Mouse (Mus musculus) heart, embryonic 10.5 days (tissue): ENCODE measurements at regions not wholly inside any gene's neighbourhood (a gene's known extent, or its start where the extent isn't known, plus 50 kb on each side); places are given as distances from the start of the nearest gene placed in this dataset.

Experiments
- DNase-seq: peaks from one replicate; pipeline ENCODE4 v3.0.0-alpha.2; 2017; ENCODE audit warnings: low spot score
- H3K27ac ChIP-seq: fragments of 300-500 bp; sonication (generic); 2 replicates; pipeline ENCODE4 v1.5.1; 2016; ENCODE audit warnings: mild to moderate bottlenecking
- H3K27me3 ChIP-seq: fragments of 300-500 bp; sonication (generic); 2 replicates; pipeline ENCODE4 v1.6.1; 2016; ENCODE audit warnings: mild to moderate bottlenecking; ENCODE audit not compliant: poor library complexity, insufficient read depth, severe bottlenecking
- H3K36me3 ChIP-seq: fragments of 300-500 bp; sonication (generic); 2 replicates; pipeline ENCODE4 v1.6.1; 2016; ENCODE audit warnings: mild to moderate bottlenecking, moderate library complexity
- H3K4me1 ChIP-seq: fragments of 300-500 bp; sonication (generic); 2 replicates; pipeline ENCODE4 v1.6.1; 2016; ENCODE audit warnings: mild to moderate bottlenecking
- H3K4me3 ChIP-seq: fragments of 300-500 bp; sonication (generic); 2 replicates; pipeline ENCODE4 v1.5.1; 2016; ENCODE audit warnings: mild to moderate bottlenecking, moderate library complexity
- H3K9me3 ChIP-seq: fragments of 300-500 bp; sonication (generic); 2 replicates; pipeline ENCODE4 v1.6.1; 2016; ENCODE audit warnings: mild to moderate bottlenecking, moderate library complexity
- WGBS: fragments of 180-500 bp; shearing (Covaris S2); methylation state at CpG from one replicate; pipeline ENCODE4 v1.1.7; 2016; 5-methylcytosine and 5-hydroxymethylcytosine counted together

- DNase-seq: no peak
- peaks cover 5% of the 10 kb centered on the region; the same call in 1 of the 2 replicates for H3K4me1 ChIP-seq
- WGBS: 94% methylated on average over 7 of the region's 7 CpGs
- H3K4me3 ChIP-seq: no peak overlapping the region
- peaks cover 32% of the 10 kb centered on the region for H3K36me3 ChIP-seq
- H3K27me3 ChIP-seq: no peaks in the 10 kb centered on the region
- no peak overlapping the region for H3K27ac ChIP-seq
- no peaks in the 10 kb centered on the region for H3K9me3 ChIP-seq
These were observed 102.4 kb upstream of the Mrps10 start for GRCm38 (mm10) chr17:47266335-47266734.

- WGBS: 86% methylated on average over 9 of the region's 9 CpGs
- peaks cover 5% of the 10 kb centered on the region; the same call in 1 of the 2 replicates for H3K4me1 ChIP-seq
- no peak overlapping the region for H3K4me3 ChIP-seq
- H3K27ac ChIP-seq: no peak overlapping the region
- peaks cover 41% of the 10 kb centered on the region for H3K36me3 ChIP-seq
- H3K9me3 ChIP-seq: no peaks in the 10 kb centered on the region
- H3K27me3 ChIP-seq: no peaks in the 10 kb centered on the region
- DNase-seq: no peak
These were observed 105.7 kb upstream of the Mrps10 start for GRCm38 (mm10) chr17:47262986-47263385.

- WGBS: 83% methylated on average over 5 of the region's 5 CpGs
These were observed 106.5 kb upstream of the Mrps10 start for GRCm38 (mm10) chr17:47262141-47262540.

GRCm38 (mm10) chr17:47260976-47261375 is 107.7 kb upstream of the Mrps10 start:
- H3K27ac ChIP-seq: no peak overlapping the region
- no peak for DNase-seq
- peaks cover 40% of the 10 kb centered on the region; the same call in 1 of the 2 replicates for H3K36me3 ChIP-seq
- peaks cover 5% of the 10 kb centered on the region; the same call in 1 of the 2 replicates for H3K4me1 ChIP-seq
- H3K9me3 ChIP-seq: no peaks in the 10 kb centered on the region
- no peak overlapping the region for H3K4me3 ChIP-seq
- H3K27me3 ChIP-seq: no peaks in the 10 kb centered on the region
- 83% methylated on average over 3 of the region's 4 CpGs for WGBS

More at GRCm38 (mm10) chr17:47262141-47262540, 106.5 kb upstream of the Mrps10 start:
- no peaks in the 10 kb centered on the region for H3K9me3 ChIP-seq
- no peaks in the 10 kb centered on the region for H3K27me3 ChIP-seq
- H3K4me3 ChIP-seq: no peak overlapping the region
- H3K36me3 ChIP-seq: peaks cover 42% of the 10 kb centered on the region
- no peak overlapping the region for H3K27ac ChIP-seq
- peaks cover 5% of the 10 kb centered on the region; the same call in 1 of the 2 replicates for H3K4me1 ChIP-seq
- DNase-seq: no peak

- no peak overlapping the region for H3K4me3 ChIP-seq
- no peaks in the 10 kb centered on the region for H3K9me3 ChIP-seq
- WGBS: 90% methylated on average over 2 of the region's 2 CpGs
- H3K4me1 ChIP-seq: no peaks in the 10 kb centered on the region
- DNase-seq: no peak
- H3K27me3 ChIP-seq: no peaks in the 10 kb centered on the region
- H3K36me3 ChIP-seq: peaks cover 38% of the 10 kb centered on the region; the same call in 1 of the 2 replicates
- no peak overlapping the region for H3K27ac ChIP-seq
These were observed 110.4 kb upstream of the Mrps10 start for GRCm38 (mm10) chr17:47258296-47258695.

- Histone ChIP-seq H3K27me3 (no peaks in the 10 kb centered on the region), H3K27ac (no peak overlapping the region), H3K4me3 (no peak overlapping the region), H3K4me1 (no peaks in the 10 kb centered on the region), H3K9me3 (no peaks in the 10 kb centered on the region), H3K36me3 (peaks cover 35% of the 10 kb centered on the region)
- WGBS: 79% methylated on average over 8 of the region's 8 CpGs
- DNase-seq: no peak
These were observed 113.5 kb upstream of the Mrps10 start for GRCm38 (mm10) chr17:47255209-47255608.

GRCm38 (mm10) chr17:47254026-47254425 is 114.7 kb upstream of the Mrps10 start:
- peaks cover 30% of the 10 kb centered on the region for H3K36me3 ChIP-seq
- H3K9me3 ChIP-seq: no peaks in the 10 kb centered on the region
- no peaks in the 10 kb centered on the region for H3K27me3 ChIP-seq
- no peak overlapping the region for H3K4me3 ChIP-seq
- DNase-seq: no peak
- WGBS: 90% methylated on average over 11 of the region's 11 CpGs
- H3K27ac ChIP-seq: no peak overlapping the region
- no peaks in the 10 kb centered on the region for H3K4me1 ChIP-seq

- Histone ChIP-seq H3K36me3 (peaks cover 13% of the 10 kb centered on the region), H3K27me3 (no peaks in the 10 kb centered on the region), H3K4me1 (no peaks in the 10 kb centered on the region), H3K9me3 (no peaks in the 10 kb centered on the region), H3K4me3 (no peak overlapping the region), H3K27ac (no peak overlapping the region)
- WGBS: 80% methylated on average over 4 of the region's 4 CpGs
- DNase-seq: no peak
These were observed 118.7 kb upstream of the Mrps10 start for GRCm38 (mm10) chr17:47250001-47250400.

- Histone ChIP-seq H3K9me3 (no peaks in the 10 kb centered on the region), H3K27ac (no peak overlapping the region), H3K27me3 (no peaks in the 10 kb centered on the region), H3K36me3 (peaks cover 9% of the 10 kb centered on the region), H3K4me1 (no peaks in the 10 kb centered on the region), H3K4me3 (no peak overlapping the region)
- 88% methylated on average over 9 of the region's 9 CpGs for WGBS
- no peak for DNase-seq
These were observed 119.5 kb upstream of the Mrps10 start for GRCm38 (mm10) chr17:47249176-47249575.

GRCm38 (mm10) chr17:47248053-47248452 is 120.6 kb upstream of the Mrps10 start:
- no peaks in the 10 kb centered on the region for H3K9me3 ChIP-seq
- H3K27ac ChIP-seq: no peak overlapping the region
- H3K36me3 ChIP-seq: peaks cover 19% of the 10 kb centered on the region
- no peak overlapping the region for H3K4me3 ChIP-seq
- WGBS: 76% methylated on average over 3 of the region's 3 CpGs
- DNase-seq: no peak
- H3K4me1 ChIP-seq: no peaks in the 10 kb centered on the region
- H3K27me3 ChIP-seq: no peaks in the 10 kb centered on the region

GRCm38 (mm10) chr17:47247516-47247915 is 121.2 kb upstream of the Mrps10 start:
- DNase-seq: no peak
- Histone ChIP-seq H3K27me3 (no peaks in the 10 kb centered on the region), H3K4me3 (no peak overlapping the region), H3K36me3 (peaks cover 18% of the 10 kb centered on the region), H3K9me3 (no peaks in the 10 kb centered on the region), H3K27ac (no peak overlapping the region), H3K4me1 (no peaks in the 10 kb centered on the region)
- WGBS: 69% methylated on average over 5 of the region's 5 CpGs

GRCm38 (mm10) chr17:47246605-47247004 is 122.1 kb upstream of the Mrps10 start:
- whole genome bisulfite sequencing: 91% methylated on average over 8 of the region's 8 CpGs
- Histone ChIP-seq H3K27ac (no peak overlapping the region), H3K4me3 (no peak overlapping the region), H3K27me3 (no peaks in the 10 kb centered on the region), H3K9me3 (no peaks in the 10 kb centered on the region), H3K36me3 (peaks cover 14% of the 10 kb centered on the region), H3K4me1 (no peaks in the 10 kb centered on the region)
- no peak for DNase-seq

GRCm38 (mm10) chr17:47245635-47246034 is 123.1 kb upstream of the Mrps10 start:
- DNase-seq: no peak
- Histone ChIP-seq H3K9me3 (no peaks in the 10 kb centered on the region), H3K27ac (no peak overlapping the region), H3K27me3 (no peaks in the 10 kb centered on the region), H3K36me3 (peaks cover 14% of the 10 kb centered on the region), H3K4me1 (no peaks in the 10 kb centered on the region), H3K4me3 (no peak overlapping the region)
- 85% methylated on average over 9 of the region's 9 CpGs for WGBS

- Histone ChIP-seq H3K36me3 (peaks cover 64% of the 10 kb centered on the region), H3K4me3 (no peak overlapping the region), H3K27me3 (no peaks in the 10 kb centered on the region), H3K27ac (no peak overlapping the region), H3K9me3 (no peaks in the 10 kb centered on the region), H3K4me1 (no peaks in the 10 kb centered on the region)
- 88% methylated on average over 4 of the region's 4 CpGs for WGBS
- DNase-seq: no peak
These were observed 129.6 kb upstream of the Mrps10 start for GRCm38 (mm10) chr17:47239086-47239485.
